Mouse (Mus musculus): ENCODE results near the gene Grm7. TPM values are rescaled to one million over a fixed set of nuclear protein-coding genes. Genes with fewer than 3 reads are reported as not detected.

Gene Grm7
- polyA plus RNA-seq, 1 experiment from 2014 or later, result 4.4 TPM

GRCm38 (mm10) chr6:111492166-111492565, 846.8 kb downstream of the Grm7 start:
- H3K36me3 ChIP-seq, result no peaks in the 10 kb centered on the region
- H3K4me2 ChIP-seq, result no peak overlapping the region
- H3K4me3 ChIP-seq, result no peak overlapping the region
- H3K9ac ChIP-seq, result no peak overlapping the region
- no peak for ATAC-seq (ENCODE audit: insufficient number of reproducible peaks, insufficient read depth, low FRiP score, low TSS enrichment, low read depth)
- no peaks in the 10 kb centered on the region for H3K4me1 ChIP-seq
- no peaks in the 10 kb centered on the region for H3K9me3 ChIP-seq
- no peak overlapping the region for H3K27ac ChIP-seq
- no peaks in the 10 kb centered on the region for H3K27me3 ChIP-seq

GRCm38 (mm10) chr6:111499542-111499941, 854.2 kb downstream of the Grm7 start:
- H3K9ac ChIP-seq, result no peak overlapping the region
- ATAC-seq (ENCODE audit: insufficient number of reproducible peaks, insufficient read depth, low FRiP score, low TSS enrichment, low read depth), result no peak
- 82% methylated on average over 5 of the region's 5 CpGs for WGBS

GRCm38 (mm10) chr6:111510768-111511459, 865.5 kb downstream of the Grm7 start:
- H3K9ac ChIP-seq, result no peak overlapping the region
- no peaks in the 10 kb centered on the region for H3K4me1 ChIP-seq
- no peaks in the 10 kb centered on the region for H3K9me3 ChIP-seq
- no peak overlapping the region for H3K4me3 ChIP-seq
- no peak overlapping the region for H3K27ac ChIP-seq
- H3K4me2 ChIP-seq, result no peak overlapping the region
- H3K27me3 ChIP-seq, result no peaks in the 10 kb centered on the region
- no peak for ATAC-seq (ENCODE audit: insufficient number of reproducible peaks, insufficient read depth, low FRiP score, low TSS enrichment, low read depth)
- WGBS, result 64% methylated on average over 1 of the region's 1 CpGs
- H3K36me3 ChIP-seq, result no peaks in the 10 kb centered on the region

More at GRCm38 (mm10) chr6:111499542-111499941, 854.2 kb downstream of the Grm7 start:
- no peaks in the 10 kb centered on the region for H3K27me3 ChIP-seq
- no peak overlapping the region for H3K4me2 ChIP-seq
- H3K4me1 ChIP-seq, result no peaks in the 10 kb centered on the region
- no peak overlapping the region for H3K4me3 ChIP-seq
- no peaks in the 10 kb centered on the region for H3K9me3 ChIP-seq
- no peak overlapping the region for H3K27ac ChIP-seq
- H3K36me3 ChIP-seq, result no peaks in the 10 kb centered on the region

GRCm38 (mm10) chr6:111512359-111512758, 867.0 kb downstream of the Grm7 start:
- Histone ChIP-seq H3K27ac (no peak overlapping the region), H3K4me3 (no peak overlapping the region), H3K9me3 (no peaks in the 10 kb centered on the region), H3K4me1 (no peaks in the 10 kb centered on the region), H3K36me3 (no peaks in the 10 kb centered on the region), H3K4me2 (no peak overlapping the region), H3K27me3 (no peaks in the 10 kb centered on the region), H3K9ac (no peak overlapping the region)
- ATAC-seq (ENCODE audit: insufficient number of reproducible peaks, insufficient read depth, low FRiP score, low TSS enrichment, low read depth), result no peak
- 55% methylated on average over 2 of the region's 2 CpGs for WGBS

GRCm38 (mm10) chr6:111521229-111521628, 875.8 kb downstream of the Grm7 start:
- H3K36me3 ChIP-seq, result no peaks in the 10 kb centered on the region
- H3K9ac ChIP-seq, result no peak overlapping the region
- no peaks in the 10 kb centered on the region for H3K4me1 ChIP-seq
- 83% methylated on average over 1 of the region's 1 CpGs for WGBS
- no peak overlapping the region for H3K4me3 ChIP-seq
- H3K27ac ChIP-seq, result no peak overlapping the region
- no peaks in the 10 kb centered on the region for H3K27me3 ChIP-seq
- H3K9me3 ChIP-seq, result no peaks in the 10 kb centered on the region
- no peak overlapping the region for H3K4me2 ChIP-seq
- ATAC-seq (ENCODE audit: insufficient number of reproducible peaks, insufficient read depth, low FRiP score, low TSS enrichment, low read depth), result no peak

- ATAC-seq (ENCODE audit: insufficient number of reproducible peaks, insufficient read depth, low FRiP score, low TSS enrichment, low read depth), result no peak
- no peak overlapping the region for H3K4me2 ChIP-seq
Observed at GRCm38 (mm10) chr6:111522122-111522521, 876.7 kb downstream of the Grm7 start.

GRCm38 (mm10) chr6:111529985-111530384, 884.6 kb downstream of the Grm7 start:
- H3K4me3 ChIP-seq, result no peak overlapping the region
- ATAC-seq (ENCODE audit: insufficient number of reproducible peaks, insufficient read depth, low FRiP score, low TSS enrichment, low read depth), result no peak
- 63% methylated on average over 2 of the region's 2 CpGs for WGBS

More at GRCm38 (mm10) chr6:111522122-111522521, 876.7 kb downstream of the Grm7 start:
- Histone ChIP-seq H3K36me3 (no peaks in the 10 kb centered on the region), H3K4me1 (no peaks in the 10 kb centered on the region), H3K4me3 (no peak overlapping the region), H3K27ac (no peak overlapping the region), H3K9me3 (no peaks in the 10 kb centered on the region), H3K27me3 (no peaks in the 10 kb centered on the region), H3K9ac (no peak overlapping the region)

GRCm38 (mm10) chr6:111558588-111558987, 913.2 kb downstream of the Grm7 start:
- 69% methylated on average over 1 of the region's 1 CpGs for WGBS
- no peak overlapping the region for H3K4me3 ChIP-seq
- H3K36me3 ChIP-seq, result no peaks in the 10 kb centered on the region
- no peaks in the 10 kb centered on the region for H3K9me3 ChIP-seq
- no peak overlapping the region for H3K27ac ChIP-seq
- H3K27me3 ChIP-seq, result no peaks in the 10 kb centered on the region
- H3K4me2 ChIP-seq, result no peak overlapping the region
- ATAC-seq (ENCODE audit: insufficient number of reproducible peaks, insufficient read depth, low FRiP score, low TSS enrichment, low read depth), result no peak
- no peak overlapping the region for H3K9ac ChIP-seq
- peaks cover 4% of the 10 kb centered on the region; the same call in 1 of the 2 replicates for H3K4me1 ChIP-seq

More at GRCm38 (mm10) chr6:111529985-111530384, 884.6 kb downstream of the Grm7 start:
- H3K27me3 ChIP-seq, result no peaks in the 10 kb centered on the region
- H3K4me1 ChIP-seq, result 0 out of 2 replicates have a peak, but pooled peaks cover 3% of the 10 kb centered on the region
- no peak overlapping the region for H3K9ac ChIP-seq
- no peak overlapping the region for H3K4me2 ChIP-seq
- no peaks in the 10 kb centered on the region for H3K36me3 ChIP-seq
- H3K9me3 ChIP-seq, result no peaks in the 10 kb centered on the region
- H3K27ac ChIP-seq, result no peak overlapping the region

- 64% methylated on average over 3 of the region's 3 CpGs for WGBS
- Histone ChIP-seq H3K4me2 (no peak overlapping the region), H3K36me3 (no peaks in the 10 kb centered on the region), H3K4me3 (no peak overlapping the region), H3K27me3 (no peaks in the 10 kb centered on the region), H3K9me3 (no peaks in the 10 kb centered on the region), H3K4me1 (peaks cover 4% of the 10 kb centered on the region; the same call in 1 of the 2 replicates), H3K9ac (no peak overlapping the region), H3K27ac (no peak overlapping the region)
- ATAC-seq (ENCODE audit: insufficient number of reproducible peaks, insufficient read depth, low FRiP score, low TSS enrichment, low read depth), result no peak
Observed at GRCm38 (mm10) chr6:111559459-111559858, 914.1 kb downstream of the Grm7 start.

GRCm38 (mm10) chr6:111561347-111561746, 916.0 kb downstream of the Grm7 start:
- no peak for ATAC-seq (ENCODE audit: insufficient number of reproducible peaks, insufficient read depth, low FRiP score, low TSS enrichment, low read depth)
- WGBS, result 77% methylated on average over 7 of the region's 7 CpGs
- H3K4me2 ChIP-seq, result no peak overlapping the region
- no peak overlapping the region for H3K9ac ChIP-seq
- H3K9me3 ChIP-seq, result no peaks in the 10 kb centered on the region
- no peaks in the 10 kb centered on the region for H3K27me3 ChIP-seq
- no peaks in the 10 kb centered on the region for H3K36me3 ChIP-seq
- H3K4me1 ChIP-seq, result peaks cover 4% of the 10 kb centered on the region; the same call in 1 of the 2 replicates
- no peak overlapping the region for H3K4me3 ChIP-seq
- H3K27ac ChIP-seq, result no peak overlapping the region

- WGBS, result 90% methylated on average over 4 of the region's 4 CpGs
- Histone ChIP-seq H3K27me3 (no peaks in the 10 kb centered on the region), H3K9ac (no peak overlapping the region), H3K4me3 (no peak overlapping the region), H3K4me1 (no peaks in the 10 kb centered on the region), H3K36me3 (no peaks in the 10 kb centered on the region), H3K27ac (no peak overlapping the region), H3K4me2 (no peak overlapping the region), H3K9me3 (no peaks in the 10 kb centered on the region)
- no peak for ATAC-seq (ENCODE audit: insufficient number of reproducible peaks, insufficient read depth, low FRiP score, low TSS enrichment, low read depth)
Observed at GRCm38 (mm10) chr6:111571471-111572088, 926.2 kb downstream of the Grm7 start.

GRCm38 (mm10) chr6:111584851-111585250, 939.5 kb downstream of the Grm7 start:
- ATAC-seq (ENCODE audit: insufficient number of reproducible peaks, insufficient read depth, low FRiP score, low TSS enrichment, low read depth), result no peak
- Histone ChIP-seq H3K4me3 (no peak overlapping the region), H3K4me1 (no peaks in the 10 kb centered on the region), H3K9me3 (no peaks in the 10 kb centered on the region), H3K27ac (no peak overlapping the region), H3K4me2 (no peak overlapping the region), H3K36me3 (no peaks in the 10 kb centered on the region), H3K9ac (no peak overlapping the region), H3K27me3 (no peaks in the 10 kb centered on the region)
- WGBS, result 74% methylated on average over 2 of the region's 2 CpGs

Measured in embryonic facial prominence, embryonic 13.5 days (tissue).